Comparison of ENCODE assay signal across 16 mouse cellular contexts in genomic region chr8:112009558-112009957, GRCm38 (mm10). TPM values are rescaled to one million over a fixed set of nuclear protein-coding genes. Genes with fewer than 3 reads are reported as not detected.
DNase-seq lines count a peak whose midpoint lies in the region; ATAC-seq and TF ChIP-seq lines count a peak whose summit lies in the region.
"Had no signal": no experiment of that assay in that cellular context is flagged by ENCODE, and none has a peak within 500 bp of the region (broad histone marks: within the 10 kb centered on the region; RNA-seq: fewer than 3 reads in every experiment).

No protein-coding gene starts in this region.

- no peak for TF ChIP-seq EP300 in stomach, postnatal 0 days (optimal IDR thresholded peaks at IDR 0.05)

- H3K36me3 ChIP-seq in hindbrain, embryonic 13.5 days: peaks cover 13% of the 10 kb centered on the region
- peaks cover 13% of the 10 kb centered on the region; the same call in 1 of the 2 replicates for H3K36me3 ChIP-seq in hindbrain, embryonic 14.5 days (replicated peaks; ENCODE audit: control insufficient read depth, insufficient read depth)
- H3K36me3 ChIP-seq in stomach, embryonic 15.5 days: peaks cover 12% of the 10 kb centered on the region; the same call in 1 of the 2 replicates
- peaks cover 3% of the 10 kb centered on the region; the same call in 1 of the 2 replicates for H3K36me3 ChIP-seq in stomach, postnatal 0 days (ENCODE audit: control insufficient read depth, insufficient read depth, low read length)
- peaks cover 19% of the 10 kb centered on the region for H3K36me3 ChIP-seq in embryonic facial prominence, embryonic 13.5 days
- H3K36me3 ChIP-seq in myocyte (ENCODE audit: control insufficient read depth, insufficient read depth): no peaks in the 10 kb centered on the region

- H3K27ac ChIP-seq in hindbrain, embryonic 13.5 days: no peak overlapping the region
- H3K27ac ChIP-seq in hindbrain, embryonic 14.5 days: no peak overlapping the region
- H3K27ac ChIP-seq in stomach, embryonic 15.5 days: no peak overlapping the region
- no peak overlapping the region for H3K27ac ChIP-seq in stomach, postnatal 0 days (replicated peaks)
- no peak overlapping the region for H3K27ac ChIP-seq in embryonic facial prominence, embryonic 13.5 days

- TF ChIP-seq CTCF in stomach, postnatal 0 days (IDR thresholded peaks at IDR 0.05; ENCODE audit: low read depth): no peak

- ATAC-seq in hindbrain, embryonic 13.5 days (ENCODE audit: low FRiP score): no peak
- no peak for ATAC-seq in hindbrain, embryonic 14.5 days (ENCODE audit: low FRiP score)
- ATAC-seq in stomach, embryonic 15.5 days (ENCODE audit: insufficient read depth, low FRiP score, low read depth): no peak
- ATAC-seq in stomach, postnatal 0 days (ENCODE audit: low FRiP score, low TSS enrichment): no peak
- no peak for ATAC-seq in embryonic facial prominence, embryonic 13.5 days (ENCODE audit: insufficient number of reproducible peaks, insufficient read depth, low FRiP score, low TSS enrichment, low read depth)
- ATAC-seq: forebrain, embryonic 14.5 days had no signal

- H3K27me3 ChIP-seq in hindbrain, embryonic 13.5 days: no peaks in the 10 kb centered on the region
- no peaks in the 10 kb centered on the region for H3K27me3 ChIP-seq in hindbrain, embryonic 14.5 days (ENCODE audit: control insufficient read depth, insufficient read depth, low read length)
- no peaks in the 10 kb centered on the region for H3K27me3 ChIP-seq in stomach, embryonic 15.5 days (replicated peaks)
- H3K27me3 ChIP-seq in stomach, postnatal 0 days (ENCODE audit: control insufficient read depth, insufficient read depth, low read length): no peaks in the 10 kb centered on the region
- H3K27me3 ChIP-seq in embryonic facial prominence, embryonic 13.5 days: no peaks in the 10 kb centered on the region
- no peaks in the 10 kb centered on the region for H3K27me3 ChIP-seq in myocyte (ENCODE audit: control insufficient read depth, insufficient read depth, insufficient read length)
- H3K27me3 ChIP-seq: heart, embryonic 12.5 days had no signal

- H3K9ac ChIP-seq in hindbrain, embryonic 13.5 days: no peak overlapping the region
- no peak overlapping the region for H3K9ac ChIP-seq in hindbrain, embryonic 14.5 days
- H3K9ac ChIP-seq in stomach, embryonic 15.5 days: no peak overlapping the region
- H3K9ac ChIP-seq in stomach, postnatal 0 days (ENCODE audit: low read length): no peak overlapping the region
- H3K9ac ChIP-seq in embryonic facial prominence, embryonic 13.5 days: no peak overlapping the region

- H3K4me1 ChIP-seq in hindbrain, embryonic 13.5 days (replicated peaks): peaks cover 25% of the 10 kb centered on the region
- H3K4me1 ChIP-seq in hindbrain, embryonic 14.5 days (replicated peaks; ENCODE audit: control insufficient read depth, insufficient read depth, low read length): peaks cover 19% of the 10 kb centered on the region
- peaks cover 10% of the 10 kb centered on the region; the same call in 1 of the 2 replicates for H3K4me1 ChIP-seq in stomach, embryonic 15.5 days
- peaks cover 2% of the 10 kb centered on the region; the same call in 1 of the 2 replicates for H3K4me1 ChIP-seq in stomach, postnatal 0 days (replicated peaks; ENCODE audit: control insufficient read depth, insufficient read depth)
- peaks cover 26% of the 10 kb centered on the region for H3K4me1 ChIP-seq in embryonic facial prominence, embryonic 13.5 days

- H3K9me3 ChIP-seq in hindbrain, embryonic 13.5 days: no peaks in the 10 kb centered on the region
- H3K9me3 ChIP-seq in hindbrain, embryonic 14.5 days (ENCODE audit: control insufficient read depth, low read length): no peaks in the 10 kb centered on the region
- H3K9me3 ChIP-seq in stomach, embryonic 15.5 days: no peaks in the 10 kb centered on the region
- no peaks in the 10 kb centered on the region for H3K9me3 ChIP-seq in stomach, postnatal 0 days (ENCODE audit: control insufficient read depth, low read length)
- H3K9me3 ChIP-seq in embryonic facial prominence, embryonic 13.5 days: no peaks in the 10 kb centered on the region
- H3K9me3 ChIP-seq: heart, embryonic 12.5 days had no signal

- H3ac ChIP-seq in myocyte (ENCODE audit: control insufficient read depth, insufficient read length): no peak overlapping the region

- 95% methylated on average over 7 of the region's 7 CpGs for WGBS in hindbrain, embryonic 13.5 days
- WGBS in hindbrain, embryonic 14.5 days: 95% methylated on average over 7 of the region's 7 CpGs
- WGBS in stomach, embryonic 15.5 days: 91% methylated on average over 7 of the region's 7 CpGs
- 88% methylated on average over 7 of the region's 7 CpGs for WGBS in stomach, postnatal 0 days
- WGBS in embryonic facial prominence, embryonic 13.5 days: 93% methylated on average over 7 of the region's 7 CpGs

- no peak overlapping the region for H3K4me3 ChIP-seq in hindbrain, embryonic 13.5 days
- no peak overlapping the region for H3K4me3 ChIP-seq in hindbrain, embryonic 14.5 days (replicated peaks; ENCODE audit: low read length)
- H3K4me3 ChIP-seq in stomach, embryonic 15.5 days (replicated peaks): no peak overlapping the region
- H3K4me3 ChIP-seq in stomach, postnatal 0 days (ENCODE audit: low read depth, low read length): no peak overlapping the region
- no peak overlapping the region; the same call in 1 of the 2 replicates for H3K4me3 ChIP-seq in embryonic facial prominence, embryonic 13.5 days
- H3K4me3 ChIP-seq in myocyte: peak overlapping the region; percentile 87

- H3K4me2 ChIP-seq in hindbrain, embryonic 13.5 days: 0 out of 2 replicates have a peak overlapping the region, but pooled peaks have one; percentile 83
- H3K4me2 ChIP-seq in hindbrain, embryonic 14.5 days (replicated peaks): no peak overlapping the region
- H3K4me2 ChIP-seq in stomach, embryonic 15.5 days: peak overlapping the region; percentile 68; the same call in 1 of the 2 replicates
- H3K4me2 ChIP-seq in stomach, postnatal 0 days (replicated peaks; ENCODE audit: low read depth): no peak overlapping the region
- peak overlapping the region; percentile 88 for H3K4me2 ChIP-seq in embryonic facial prominence, embryonic 13.5 days
- H3K4me2 ChIP-seq in myocyte (ENCODE audit: low read depth): peak overlapping the region; percentile 82

- no peak for DNase-seq in hindbrain, embryonic 14.5 days (ENCODE audit: low spot score)
- DNase-seq in stomach, postnatal 0 days (ENCODE audit: low spot score): no peak
- no peak for DNase-seq in left cerebral cortex, adult 18-20 months (ENCODE audit: low spot score in 2 of 2)
- DNase-seq in frontal cortex, adult 2 months (ENCODE audit: extremely low spot score in 1 of 2, low spot score in 1 of 2): no peak
- DNase-seq: adrenal gland, postnatal 36 days; cerebellum, adult 11 months; gastrocnemius, postnatal 25 days; lung, postnatal 10 days; midbrain, embryonic 14.5 days had no signal

- TF ChIP-seq POLR2A in myocyte (IDR thresholded peaks at IDR 0.05; ENCODE audit: insufficient read length, low read depth): no peak

- H3K79me2 ChIP-seq in myocyte (ENCODE audit: control insufficient read depth, insufficient read depth): peaks cover 62% of the 10 kb centered on the region

RNA-seq across cellular contexts. Expression of gene Kars, which starts 1.6 kb away (rescaled TPM):
- 171 and 172 TPM in 2 replicates for polyA plus RNA-seq in hindbrain, embryonic 13.5 days (2015; fragmentation: Nextera tagmentation; extraction: Ambion mirVana)
- 190 and 196 TPM in 2 replicates for polyA plus RNA-seq in hindbrain, embryonic 14.5 days (2014; fragmentation: Nextera tagmentation; extraction: Ambion mirVana)
- 166 and 185 TPM in 2 replicates for polyA plus RNA-seq in stomach, embryonic 15.5 days (2015; fragmentation: Nextera tagmentation; extraction: Ambion mirVana)
- polyA plus RNA-seq in stomach, postnatal 0 days (2015; fragmentation: Nextera tagmentation; extraction: Ambion mirVana): 96.0 and 96.5 TPM in 2 replicates
- polyA plus RNA-seq in embryonic facial prominence, embryonic 13.5 days (2015; fragmentation: Nextera tagmentation; extraction: Ambion mirVana): 209 and 220 TPM in 2 replicates
- polyA plus RNA-seq in myocyte (2012; fragmentation: generic; extraction: Trizol): 199 TPM
- total RNA-seq in left cerebral cortex, adult 18-20 months (2021): 10 to 100 TPM; 78.9 to 81.3 TPM
- polyA plus RNA-seq in frontal cortex, adult 2 months (2012; rRNA removed): 64.0 and 65.7 TPM in 2 replicates

RNA-seq across cellular contexts. Expression of gene Terf2ip, which starts 1.6 kb away (rescaled TPM):
- polyA plus RNA-seq in hindbrain, embryonic 13.5 days (2015; fragmentation: Nextera tagmentation; extraction: Ambion mirVana): 56.4 and 58.0 TPM in 2 replicates
- polyA plus RNA-seq in hindbrain, embryonic 14.5 days (2014; fragmentation: Nextera tagmentation; extraction: Ambion mirVana): 57.4 and 60.0 TPM in 2 replicates
- polyA plus RNA-seq in stomach, embryonic 15.5 days (2015; fragmentation: Nextera tagmentation; extraction: Ambion mirVana): 22.2 and 23.1 TPM in 2 replicates
- polyA plus RNA-seq in stomach, postnatal 0 days (2015; fragmentation: Nextera tagmentation; extraction: Ambion mirVana): 10.2 and 11.2 TPM in 2 replicates
- 28.4 and 32.4 TPM in 2 replicates for polyA plus RNA-seq in embryonic facial prominence, embryonic 13.5 days (2015; fragmentation: Nextera tagmentation; extraction: Ambion mirVana)
- 6.8 TPM for polyA plus RNA-seq in myocyte (2012; fragmentation: generic; extraction: Trizol)
- 10 to 100 TPM; 39.2 to 39.7 TPM for total RNA-seq in left cerebral cortex, adult 18-20 months (2021)
- polyA plus RNA-seq in frontal cortex, adult 2 months (2012; rRNA removed): 34.1 and 36.1 TPM in 2 replicates

RNA-seq across cellular contexts. Expression of gene Gm6793, which starts 5.3 kb away (rescaled TPM):
- polyA plus RNA-seq in hindbrain, embryonic 13.5 days (2015; fragmentation: Nextera tagmentation; extraction: Ambion mirVana): 0.54 and 0.82 TPM in 2 replicates
- 0.39 and 1.2 TPM in 2 replicates for polyA plus RNA-seq in hindbrain, embryonic 14.5 days (2014; fragmentation: Nextera tagmentation; extraction: Ambion mirVana)
- 0.31 and 0.39 TPM in 2 replicates for polyA plus RNA-seq in stomach, embryonic 15.5 days (2015; fragmentation: Nextera tagmentation; extraction: Ambion mirVana)
- polyA plus RNA-seq in stomach, postnatal 0 days (2015; fragmentation: Nextera tagmentation; extraction: Ambion mirVana): 0.23 and 0.28 TPM in 2 replicates
- polyA plus RNA-seq in embryonic facial prominence, embryonic 13.5 days (2015; fragmentation: Nextera tagmentation; extraction: Ambion mirVana): 0.63 and 0.92 TPM in 2 replicates
- 0.23 TPM for polyA plus RNA-seq in myocyte (2012; fragmentation: generic; extraction: Trizol)
- not detected for total RNA-seq in left cerebral cortex, adult 18-20 months (2021)
- polyA plus RNA-seq in frontal cortex, adult 2 months (2012; rRNA removed): 0.17 and 0.36 TPM in 2 replicates
- total RNA-seq: gastrocnemius, postnatal 25 days; layer of hippocampus, adult 8-10 months had no signal

RNA-seq across cellular contexts. Expression of gene Adat1, which starts 17.5 kb away (rescaled TPM):
- polyA plus RNA-seq in hindbrain, embryonic 13.5 days (2015; fragmentation: Nextera tagmentation; extraction: Ambion mirVana): 8.1 and 8.5 TPM in 2 replicates
- polyA plus RNA-seq in hindbrain, embryonic 14.5 days (2014; fragmentation: Nextera tagmentation; extraction: Ambion mirVana): 4.9 and 6.0 TPM in 2 replicates
- 8.5 and 10.0 TPM in 2 replicates for polyA plus RNA-seq in stomach, embryonic 15.5 days (2015; fragmentation: Nextera tagmentation; extraction: Ambion mirVana)
- 2.5 TPM in 2 replicates for polyA plus RNA-seq in stomach, postnatal 0 days (2015; fragmentation: Nextera tagmentation; extraction: Ambion mirVana)
- polyA plus RNA-seq in embryonic facial prominence, embryonic 13.5 days (2015; fragmentation: Nextera tagmentation; extraction: Ambion mirVana): 11.9 and 12.8 TPM in 2 replicates
- polyA plus RNA-seq in myocyte (2012; fragmentation: generic; extraction: Trizol): 2.8 TPM
- 1 to 10 TPM; 5.9 to 6.1 TPM for total RNA-seq in left cerebral cortex, adult 18-20 months (2021)
- 7.8 and 8.0 TPM in 2 replicates for polyA plus RNA-seq in frontal cortex, adult 2 months (2012; rRNA removed)

Comparison
In these comparisons a context has a peak if more than half of its experiments do, and no peak if none do; other contexts are left out.
1. H3K4me2 ChIP-seq: peak in hindbrain, embryonic 13.5 days (single experiment), stomach, embryonic 15.5 days (single experiment), embryonic facial prominence, embryonic 13.5 days (single experiment) and myocyte (single experiment); none in hindbrain, embryonic 14.5 days (single experiment) and stomach, postnatal 0 days (single experiment).